7 mouse cellular contexts compared by ENCODE assay signal in genomic region chr5:115235786-115236263, GRCm38 (mm10). TPM values are rescaled to one million over a fixed set of nuclear protein-coding genes. Genes with fewer than 3 reads are reported as not detected.
DNase-seq lines count a peak whose midpoint lies in the region; ATAC-seq lines count a peak whose summit lies in the region.

Gene Pop5, plus strand, starts transcription at chr5:115235836.

- peak within 1 kb of the TSS; percentile 66 for H3K4me3 ChIP-seq in embryonic facial prominence, embryonic 10.5 days
- peak within 1 kb of the TSS; percentile 49 for H3K4me3 ChIP-seq in limb, embryonic 11.5 days (ENCODE audit: low read depth, low read length)
- peak within 1 kb of the TSS; percentile 43 for H3K4me3 ChIP-seq in midbrain, embryonic 14.5 days (replicated peaks; ENCODE audit: low read depth, low read length)

- WGBS in embryonic facial prominence, embryonic 10.5 days, result 2% methylated on average over 21 of the region's 21 CpGs
- WGBS in limb, embryonic 11.5 days, result 2% methylated on average over 21 of the region's 21 CpGs
- 2% methylated on average over 21 of the region's 21 CpGs for WGBS in midbrain, embryonic 14.5 days

- ATAC-seq in granulocyte monocyte progenitor cell, adult 5-6 weeks (replicated peaks; ENCODE audit: poor library complexity, severe bottlenecking), result peak; percentile 73
- ATAC-seq in limb, embryonic 11.5 days (ENCODE audit: insufficient number of reproducible peaks, low FRiP score, low TSS enrichment, low read depth), result peak; percentile 33; the same call in 1 of the 2 replicates
- ATAC-seq in midbrain, embryonic 14.5 days (ENCODE audit: low FRiP score, low TSS enrichment), result peak; percentile 65

- peak within 1 kb of the TSS; percentile 63; the same call in 1 of the 2 replicates for H3K27ac ChIP-seq in embryonic facial prominence, embryonic 10.5 days (replicated peaks)
- peak within 1 kb of the TSS; percentile 36; the same call in 1 of the 2 replicates for H3K27ac ChIP-seq in limb, embryonic 11.5 days (replicated peaks; ENCODE audit: low read depth, low read length)
- H3K27ac ChIP-seq in midbrain, embryonic 14.5 days (replicated peaks; ENCODE audit: low read depth, low read length), result no peak within 1 kb of the TSS

- no peaks in the 10 kb centered on the region for H3K9me3 ChIP-seq in embryonic facial prominence, embryonic 10.5 days
- no peaks in the 10 kb centered on the region for H3K9me3 ChIP-seq in limb, embryonic 11.5 days (ENCODE audit: control insufficient read depth, low read length)
- no peaks in the 10 kb centered on the region for H3K9me3 ChIP-seq in midbrain, embryonic 14.5 days (ENCODE audit: control insufficient read depth, low read length)

- peak; percentile 95 for DNase-seq in adrenal gland, postnatal 10 days
- peak; percentile 93 for DNase-seq in embryonic facial prominence, embryonic 10.5 days (ENCODE audit: low spot score)
- DNase-seq in kidney, adult 11 months, result peak; percentile 74
- DNase-seq in limb, embryonic 11.5 days (ENCODE audit: low spot score), result peak; percentile 97
- peak; percentile 94 for DNase-seq in midbrain, embryonic 14.5 days
- peak; percentile 69 to 91 for DNase-seq in spleen, adult 18-20 months

- H3K4me1 ChIP-seq in embryonic facial prominence, embryonic 10.5 days, result peaks cover 30% of the 10 kb centered on the region
- peaks cover 10% of the 10 kb centered on the region for H3K4me1 ChIP-seq in limb, embryonic 11.5 days (ENCODE audit: control insufficient read depth, insufficient read depth, low read length)
- H3K4me1 ChIP-seq in midbrain, embryonic 14.5 days (ENCODE audit: control insufficient read depth, insufficient read depth, low read length), result peaks cover 8% of the 10 kb centered on the region

- peak within 1 kb of the TSS; percentile 60 for H3K9ac ChIP-seq in limb, embryonic 11.5 days (ENCODE audit: low read length)
- H3K9ac ChIP-seq in midbrain, embryonic 14.5 days (replicated peaks; ENCODE audit: low read length), result peak within 1 kb of the TSS; percentile 57

- peaks cover 12% of the 10 kb centered on the region for H3K36me3 ChIP-seq in embryonic facial prominence, embryonic 10.5 days (replicated peaks)
- H3K36me3 ChIP-seq in limb, embryonic 11.5 days (ENCODE audit: control insufficient read depth, insufficient read depth, low read length), result peaks cover 5% of the 10 kb centered on the region
- peaks cover 13% of the 10 kb centered on the region for H3K36me3 ChIP-seq in midbrain, embryonic 14.5 days (ENCODE audit: control insufficient read depth, insufficient read depth, low read length)

- H3K27me3 ChIP-seq in embryonic facial prominence, embryonic 10.5 days (replicated peaks; ENCODE audit: low read depth, poor library complexity, severe bottlenecking), result peaks cover 45% of the 10 kb centered on the region
- H3K27me3 ChIP-seq in limb, embryonic 11.5 days (ENCODE audit: control insufficient read depth, insufficient read depth, low read length), result 0 out of 2 replicates have a peak, but pooled peaks cover 3% of the 10 kb centered on the region
- H3K27me3 ChIP-seq in midbrain, embryonic 14.5 days (ENCODE audit: control insufficient read depth, insufficient read depth, low read length), result peaks cover 10% of the 10 kb centered on the region

- H3K4me2 ChIP-seq in limb, embryonic 11.5 days (ENCODE audit: low read depth, severe bottlenecking), result peak within 1 kb of the TSS; percentile 93
- H3K4me2 ChIP-seq in midbrain, embryonic 14.5 days (ENCODE audit: low read length), result peak within 1 kb of the TSS; percentile 74

RNA-seq across cellular contexts. Expression of gene Pop5, which starts in this region (rescaled TPM):
- total RNA-seq in adrenal gland, postnatal 10 days (2021), result 10 to 100 TPM; 86.6 to 97.6 TPM
- polyA plus RNA-seq in embryonic facial prominence, embryonic 10.5 days (2016; fragmentation: Nextera tagmentation; extraction: Ambion mirVana), result 114 and 122 TPM in 2 replicates
- total RNA-seq in granulocyte monocyte progenitor cell, adult 5-6 weeks (2014; fragmentation: Nextera tagmentation), result 92.9 and 109 TPM in 2 replicates
- 74.0 and 75.4 TPM in 2 replicates for total RNA-seq in granulocyte monocyte progenitor cell, adult 5-6 weeks (2017)
- 118 and 123 TPM in 2 replicates for polyA plus RNA-seq in limb, embryonic 11.5 days (2014; fragmentation: Nextera tagmentation; extraction: Ambion mirVana)
- 95.6 and 106 TPM in 2 replicates for polyA plus RNA-seq in midbrain, embryonic 14.5 days (2014; fragmentation: Nextera tagmentation; extraction: Ambion mirVana)
